Mouse (Mus musculus): ENCODE results near the gene Palm2. TPM values are rescaled to one million over a fixed set of nuclear protein-coding genes. Genes with fewer than 3 reads are reported as not detected.

The Palm2 gene
- polyA plus RNA-seq, 1 experiment from 2014 or later, result 0.05 TPM

GRCm38 (mm10) chr4:57510576-57510975 lies 76.5 kb downstream of the Palm2 start:
- TF ChIP-seq EP300 (IDR thresholded peaks at IDR 0.05; ENCODE audit: low read depth) (no peak), CTCF (IDR thresholded peaks at IDR 0.05; ENCODE audit: low read depth) (no peak)
- ATAC-seq (peak; percentile 47; the same call in 1 of the 2 replicates), DNase-seq (peak; percentile 15)
- WGBS (ENCODE audit: insufficient replicate concordance), result 47% methylated on average over 2 of the region's 3 CpGs
- no peak overlapping the region for H3K4me2 ChIP-seq (ENCODE audit: low read depth, low read length)
- peaks cover 9% of the 10 kb centered on the region for H3K4me1 ChIP-seq (ENCODE audit: insufficient read depth)
- H3K4me3 ChIP-seq (ENCODE audit: low read depth, low read length), result no peak overlapping the region
- H3K27ac ChIP-seq (ENCODE audit: low read depth), result no peak overlapping the region
- no peaks in the 10 kb centered on the region for H3K27me3 ChIP-seq (ENCODE audit: insufficient read depth, low read length)
- H3K36me3 ChIP-seq (replicated peaks; ENCODE audit: insufficient read depth, low read length), result no peaks in the 10 kb centered on the region
- H3K9ac ChIP-seq (replicated peaks), result no peak overlapping the region
- H3K9me3 ChIP-seq (ENCODE audit: low read length), result no peaks in the 10 kb centered on the region

- no peak overlapping the region for H3K9ac ChIP-seq (replicated peaks)
- peaks cover 9% of the 10 kb centered on the region for H3K4me1 ChIP-seq (ENCODE audit: insufficient read depth)
- H3K27me3 ChIP-seq (ENCODE audit: insufficient read depth, low read length), result no peaks in the 10 kb centered on the region
- peak overlapping the region; percentile 35; the same call in 1 of the 2 replicates for H3K27ac ChIP-seq (ENCODE audit: low read depth)
- H3K4me3 ChIP-seq (ENCODE audit: low read depth, low read length), result no peak overlapping the region
- TF ChIP-seq EP300 (IDR thresholded peaks at IDR 0.05; ENCODE audit: low read depth), result no peak
- no peak for TF ChIP-seq CTCF (IDR thresholded peaks at IDR 0.05; ENCODE audit: low read depth)
- DNase-seq (no peak), ATAC-seq (peak; percentile 87)
- WGBS (ENCODE audit: insufficient replicate concordance), result 52% methylated on average over 1 of the region's 1 CpGs
- H3K9me3 ChIP-seq (ENCODE audit: low read length), result no peaks in the 10 kb centered on the region
- H3K4me2 ChIP-seq (ENCODE audit: low read depth, low read length), result peak overlapping the region; percentile 29; the same call in 1 of the 2 replicates
- H3K36me3 ChIP-seq (replicated peaks; ENCODE audit: insufficient read depth, low read length), result no peaks in the 10 kb centered on the region
Observed at GRCm38 (mm10) chr4:57511734-57512133, 77.7 kb downstream of the Palm2 start.

GRCm38 (mm10) chr4:57513241-57513933 lies 79.3 kb downstream of the Palm2 start:
- Histone ChIP-seq H3K27me3 (ENCODE audit: insufficient read depth, low read length) (no peaks in the 10 kb centered on the region), H3K27ac (ENCODE audit: low read depth) (no peak overlapping the region), H3K9ac (replicated peaks) (no peak overlapping the region), H3K4me2 (ENCODE audit: low read depth, low read length) (0 out of 2 replicates have a peak overlapping the region, but pooled peaks have one; percentile 26), H3K4me3 (ENCODE audit: low read depth, low read length) (no peak overlapping the region), H3K36me3 (replicated peaks; ENCODE audit: insufficient read depth, low read length) (no peaks in the 10 kb centered on the region), H3K9me3 (ENCODE audit: low read length) (no peaks in the 10 kb centered on the region), H3K4me1 (ENCODE audit: insufficient read depth) (peaks cover 9% of the 10 kb centered on the region)
- ATAC-seq, result peak; percentile 58
- WGBS (ENCODE audit: insufficient replicate concordance), result 57% methylated on average over 8 of the region's 8 CpGs
- no peak for DNase-seq
- TF ChIP-seq CTCF (IDR thresholded peaks at IDR 0.05; ENCODE audit: low read depth) (no peak), EP300 (IDR thresholded peaks at IDR 0.05; ENCODE audit: low read depth) (no peak)

- no peak overlapping the region for H3K27ac ChIP-seq (ENCODE audit: low read depth)
- peaks cover 9% of the 10 kb centered on the region for H3K4me1 ChIP-seq (ENCODE audit: insufficient read depth)
- no peak overlapping the region for H3K4me2 ChIP-seq (ENCODE audit: low read depth, low read length)
- no peaks in the 10 kb centered on the region for H3K36me3 ChIP-seq (replicated peaks; ENCODE audit: insufficient read depth, low read length)
- no peak for ATAC-seq
- no peaks in the 10 kb centered on the region for H3K9me3 ChIP-seq (ENCODE audit: low read length)
- WGBS (ENCODE audit: insufficient replicate concordance), result 83% methylated on average over 31 of the region's 31 CpGs
- H3K27me3 ChIP-seq (ENCODE audit: insufficient read depth, low read length), result no peaks in the 10 kb centered on the region
- no peak for DNase-seq
- no peak overlapping the region for H3K4me3 ChIP-seq (ENCODE audit: low read depth, low read length)
- no peak overlapping the region for H3K9ac ChIP-seq (replicated peaks)
- TF ChIP-seq EP300 (IDR thresholded peaks at IDR 0.05; ENCODE audit: low read depth), result no peak
Observed at GRCm38 (mm10) chr4:57514003-57514937, 80.2 kb downstream of the Palm2 start.

GRCm38 (mm10) chr4:57515356-57515755 lies 81.3 kb downstream of the Palm2 start:
- Histone ChIP-seq H3K4me1 (ENCODE audit: insufficient read depth) (peaks cover 9% of the 10 kb centered on the region), H3K4me2 (ENCODE audit: low read depth, low read length) (no peak overlapping the region), H3K36me3 (replicated peaks; ENCODE audit: insufficient read depth, low read length) (no peaks in the 10 kb centered on the region), H3K27ac (ENCODE audit: low read depth) (no peak overlapping the region), H3K27me3 (ENCODE audit: insufficient read depth, low read length) (no peaks in the 10 kb centered on the region), H3K4me3 (ENCODE audit: low read depth, low read length) (no peak overlapping the region), H3K9me3 (ENCODE audit: low read length) (no peaks in the 10 kb centered on the region), H3K9ac (replicated peaks) (no peak overlapping the region)
- TF ChIP-seq EP300 (IDR thresholded peaks at IDR 0.05; ENCODE audit: low read depth) (no peak), CTCF (IDR thresholded peaks at IDR 0.05; ENCODE audit: low read depth) (no peak)
- 76% methylated on average over 2 of the region's 2 CpGs for WGBS (ENCODE audit: insufficient replicate concordance)
- ATAC-seq (no peak), DNase-seq (no peak)

- Histone ChIP-seq H3K4me1 (ENCODE audit: insufficient read depth) (no peaks in the 10 kb centered on the region), H3K27ac (ENCODE audit: low read depth) (no peak overlapping the region), H3K9me3 (ENCODE audit: low read length) (no peaks in the 10 kb centered on the region), H3K4me3 (ENCODE audit: low read depth, low read length) (no peak overlapping the region), H3K4me2 (ENCODE audit: low read depth, low read length) (no peak overlapping the region), H3K27me3 (ENCODE audit: insufficient read depth, low read length) (no peaks in the 10 kb centered on the region), H3K36me3 (replicated peaks; ENCODE audit: insufficient read depth, low read length) (no peaks in the 10 kb centered on the region), H3K9ac (replicated peaks) (no peak overlapping the region)
- 89% methylated on average over 15 of the region's 15 CpGs for WGBS (ENCODE audit: insufficient replicate concordance)
- DNase-seq (no peak), ATAC-seq (no peak)
- TF ChIP-seq EP300 (IDR thresholded peaks at IDR 0.05; ENCODE audit: low read depth) (no peak), CTCF (IDR thresholded peaks at IDR 0.05; ENCODE audit: low read depth) (no peak)
Observed at GRCm38 (mm10) chr4:57523456-57523855, 89.4 kb downstream of the Palm2 start.

Measured in liver, postnatal 0 days (tissue).